Mouse (Mus musculus): ENCODE results near the gene Nat8f6.

DNA sequence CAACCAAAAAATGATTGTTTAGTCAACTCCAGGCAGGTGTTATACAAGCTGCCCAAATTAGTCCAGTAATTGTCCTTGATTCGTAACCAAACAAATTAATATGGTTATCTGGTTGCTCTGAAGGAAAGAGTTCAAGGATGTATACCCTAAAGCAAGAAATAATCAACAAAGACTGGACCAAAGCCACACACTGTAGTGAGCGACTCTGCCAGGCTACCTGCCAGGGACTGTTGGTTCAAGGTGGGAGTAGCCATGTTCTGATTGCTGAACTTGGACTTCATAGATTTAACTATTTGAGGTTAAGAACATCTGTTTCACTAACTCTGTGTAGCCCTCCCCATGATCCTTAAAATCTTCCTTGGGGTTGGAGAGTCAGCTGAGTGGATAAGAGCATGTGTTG lies 42.4 kb upstream of the Nat8f6 start:
- TF ChIP-seq POLR2A (IDR thresholded peaks at IDR 0.05; ENCODE audit: control insufficient read depth, low read depth, low read length) (no peak), CTCF (IDR thresholded peaks at IDR 0.05; ENCODE audit: control insufficient read depth, insufficient read depth, insufficient replicate concordance, low read depth, low read length) (no peak)

All from testis, adult 2 months (tissue).